Mouse (Mus musculus) megakaryocyte progenitor cell, adult 5-6 weeks (primary cell): Measurements from ENCODE around the gene Cdh15. TPM values are rescaled to one million over a fixed set of nuclear protein-coding genes. Genes with fewer than 3 reads are reported as not detected.

Experiments used
- ATAC-seq: replicated peaks from 2 replicates; pipeline ENCODE4 v1.8.0; 2016; ENCODE audit warnings: mild to moderate bottlenecking, moderate TSS enrichment, inconsistent platforms; ENCODE audit not compliant: poor library complexity
- total RNA-seq, 2 experiments: library from RNA; stranded (forward) in 1 of 2; stranded (reverse) in 1 of 2; fragments of 157-497, 149-512 nt in 1 of 2; fragments of 200-1000 nt in 1 of 2; gene quantifications; 2 replicates each; pipeline versions ENCODE4 v1.2.3 to v1.2.4; 2015 to 2017

Cdh15 gene
- total RNA-seq (2015) (not detected in 2 replicates), total RNA-seq (2017) (not detected in 2 replicates)

GRCm38 (mm10) chr8:122847829-122848561 is at the start of gene Cdh15:
Gene Cdh15, plus strand, starts transcription at chr8:122847966.
- peak; percentile 90 for ATAC-seq

GRCm38 (mm10) chr8:122803906-122804761 is 43.6 kb upstream of the Cdh15 start:
- no peak for ATAC-seq

- no peak for ATAC-seq
Observed at GRCm38 (mm10) chr8:122805349-122805748, 42.4 kb upstream of the Cdh15 start.

- no peak for ATAC-seq
Observed at GRCm38 (mm10) chr8:122806956-122807538, 40.7 kb upstream of the Cdh15 start.

- no peak for ATAC-seq
Observed at GRCm38 (mm10) chr8:122807907-122808306, 39.9 kb upstream of the Cdh15 start.

- no peak for ATAC-seq
Observed at GRCm38 (mm10) chr8:122810376-122810775, 37.4 kb upstream of the Cdh15 start.

GRCm38 (mm10) chr8:122811870-122812494 is 35.8 kb upstream of the Cdh15 start:
- ATAC-seq = no peak

GRCm38 (mm10) chr8:122812610-122813250 is 35.0 kb upstream of the Cdh15 start:
- ATAC-seq = peak; percentile 76

GRCm38 (mm10) chr8:122814608-122815007 is 33.2 kb upstream of the Cdh15 start:
- ATAC-seq = no peak

GRCm38 (mm10) chr8:122816965-122817364 is 30.8 kb upstream of the Cdh15 start:
- no peak for ATAC-seq

- ATAC-seq = no peak
Observed at GRCm38 (mm10) chr8:122817724-122818496, 29.9 kb upstream of the Cdh15 start.

- no peak for ATAC-seq
Observed at GRCm38 (mm10) chr8:122819776-122820175, 28.0 kb upstream of the Cdh15 start.

- ATAC-seq = no peak
Observed at GRCm38 (mm10) chr8:122824571-122824970, 23.2 kb upstream of the Cdh15 start.

- no peak for ATAC-seq
Observed at GRCm38 (mm10) chr8:122824986-122825385, 22.8 kb upstream of the Cdh15 start.

GRCm38 (mm10) chr8:122825408-122825807 is 22.4 kb upstream of the Cdh15 start:
- ATAC-seq = peak; percentile 27

- ATAC-seq = no peak
Observed at GRCm38 (mm10) chr8:122829396-122829795, 18.4 kb upstream of the Cdh15 start.

- ATAC-seq = peak; percentile 93
Observed at GRCm38 (mm10) chr8:122830349-122831061, 17.3 kb upstream of the Cdh15 start.

- no peak for ATAC-seq
Observed at GRCm38 (mm10) chr8:122834416-122834815, 13.3 kb upstream of the Cdh15 start.

GRCm38 (mm10) chr8:122834971-122835370 is 12.8 kb upstream of the Cdh15 start:
- peak; percentile 92 for ATAC-seq
